Mouse (Mus musculus) liver, embryonic 12.5 days (tissue): ENCODE data around the gene B4galnt1. TPM values are rescaled to one million over a fixed set of nuclear protein-coding genes. Genes with fewer than 3 reads are reported as not detected.
A peak's percentile ranks its signal among the peaks of the same experiment; 100 is the strongest.

Source experiments
- ATAC-seq: fragments of 200-750 bp; cut with Nextera tagmentation; 2 replicates; pipeline ENCODE4 v1.8.0; 2017; ENCODE audit warnings: moderate number of reproducible peaks, mild to moderate bottlenecking, moderate library complexity
- H3K27ac ChIP-seq: fragments of 300-500 bp; sonication (generic); 2 replicates; pipeline ENCODE4 v1.5.1; 2016; ENCODE audit warnings: mild to moderate bottlenecking
- H3K27me3 ChIP-seq: fragments of 300-500 bp; sonication (generic); replicated peaks from 2 replicates; pipeline ENCODE4 v1.6.1; 2016; ENCODE audit warnings: mild to moderate bottlenecking, moderate library complexity
- H3K36me3 ChIP-seq: fragments of 300-500 bp; sonication (generic); 2 replicates; pipeline ENCODE4 v1.6.1; 2016; ENCODE audit warnings: mild to moderate bottlenecking, moderate library complexity
- H3K4me1 ChIP-seq: fragments of 300-500 bp; sonication (generic); 2 replicates; pipeline ENCODE4 v1.6.1; 2016
- H3K4me2 ChIP-seq: fragments of 300-500 bp; sonication (generic); 2 replicates; pipeline ENCODE4 v1.6.1; 2016; ENCODE audit warnings: mild to moderate bottlenecking, moderate library complexity
- H3K4me3 ChIP-seq: fragments of 300-500 bp; sonication (generic); 2 replicates; pipeline ENCODE4 v1.5.1; 2016; ENCODE audit warnings: mild to moderate bottlenecking, moderate library complexity
- H3K9ac ChIP-seq: fragments of 300-500 bp; sonication (generic); 2 replicates; pipeline ENCODE4 v1.6.1; 2016; ENCODE audit warnings: mild to moderate bottlenecking, moderate library complexity
- H3K9me3 ChIP-seq: fragments of 300-500 bp; sonication (generic); replicated peaks from 2 replicates; pipeline ENCODE4 v1.6.1; 2016; ENCODE audit warnings: mild to moderate bottlenecking, moderate library complexity
- WGBS: fragments of 180-500 bp; shearing (Covaris S2); methylation state at CpG from one replicate; pipeline ENCODE4 v1.1.7; 2016; ENCODE audit not compliant: insufficient replicate concordance; 5-methylcytosine and 5-hydroxymethylcytosine counted together
- polyA plus RNA-seq: library from polyadenylated mRNA; unstranded; fragments of >200 nt; fragmentation: Nextera tagmentation; extraction: Ambion mirVana; gene quantifications from 2 replicates; pipeline ENCODE4 v1.2.1, GENCODE M21; 2016

Gene B4galnt1
- polyA plus RNA-seq, 1 experiment from 2014 or later = 12.6 TPM

DNA sequence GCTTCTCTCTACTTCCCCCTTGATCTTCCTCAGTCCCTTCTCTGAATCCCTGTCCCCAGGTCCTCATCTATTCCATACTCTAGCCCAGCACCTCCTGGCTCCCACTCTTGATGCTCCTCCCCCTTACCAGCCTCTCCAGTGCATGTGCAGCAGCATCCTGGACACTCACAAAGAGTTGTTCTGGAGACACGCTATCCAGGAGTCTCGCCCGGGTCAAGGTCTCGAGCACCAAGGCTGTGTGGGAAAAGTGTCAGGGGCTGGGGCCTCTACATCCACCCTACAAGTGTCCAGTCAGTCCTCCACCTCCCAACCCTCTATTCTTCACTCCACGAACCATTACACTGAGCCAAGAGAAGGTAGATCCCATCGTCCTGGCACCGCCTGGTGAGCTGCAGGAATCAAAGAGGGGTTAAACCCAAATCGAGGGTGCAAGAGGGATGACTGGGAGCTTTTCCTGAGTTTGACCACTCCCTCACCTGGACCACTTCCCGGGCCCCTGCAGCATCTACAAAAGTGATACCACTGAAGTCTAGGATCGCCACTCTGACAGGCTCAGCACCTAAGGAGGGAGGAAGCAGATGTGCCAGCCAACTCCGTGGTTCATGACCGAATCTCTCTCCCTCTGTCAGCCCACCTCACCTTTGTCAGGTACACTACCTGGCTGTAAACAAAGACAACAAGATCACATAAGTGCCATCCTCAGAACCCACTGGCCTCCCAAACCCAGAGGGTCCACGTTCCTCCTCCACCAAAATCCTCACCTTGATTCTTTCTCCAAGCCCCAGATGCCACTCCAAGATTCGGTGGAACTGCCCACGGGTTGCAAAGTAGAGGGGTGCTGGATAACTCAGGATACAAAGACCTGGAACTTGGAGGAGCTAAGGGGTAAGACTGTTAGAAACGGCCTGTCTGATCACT lies 8.4 kb downstream of the B4galnt1 start:
- WGBS = 67% methylated on average over 16 of the region's 16 CpGs
- Histone ChIP-seq H3K27me3 (peaks cover 77% of the 10 kb centered on the region), H3K36me3 (no peaks in the 10 kb centered on the region; the same call in 1 of the 2 replicates), H3K4me1 (peaks cover 42% of the 10 kb centered on the region), H3K4me2 (no peak overlapping the region), H3K27ac (no peak overlapping the region), H3K9me3 (no peaks in the 10 kb centered on the region), H3K9ac (no peak overlapping the region), H3K4me3 (no peak overlapping the region)
- ATAC-seq = no peak

DNA sequence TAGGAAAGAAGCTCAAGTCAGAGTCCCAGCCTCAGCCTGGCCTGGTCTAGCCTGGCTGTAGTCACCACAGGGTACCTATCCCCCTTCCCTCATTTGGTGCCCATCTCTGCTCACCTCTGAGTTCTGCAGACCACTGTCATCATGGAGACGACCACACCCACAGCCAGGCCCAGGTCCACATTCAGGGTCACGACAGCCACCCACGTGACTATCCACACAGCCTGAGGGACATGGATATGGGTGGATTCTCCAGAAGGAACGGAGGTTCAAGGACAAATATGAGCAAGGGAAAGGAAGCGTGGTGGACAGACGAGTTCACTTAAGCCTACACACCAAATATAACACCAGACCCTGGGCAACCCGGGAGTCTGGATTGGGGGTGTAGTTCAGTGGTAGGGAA lies 9.1 kb downstream of the B4galnt1 start:
- Histone ChIP-seq H3K27ac (no peak overlapping the region), H3K9me3 (no peaks in the 10 kb centered on the region)
- 71% methylated on average over 7 of the region's 7 CpGs for WGBS

DNA sequence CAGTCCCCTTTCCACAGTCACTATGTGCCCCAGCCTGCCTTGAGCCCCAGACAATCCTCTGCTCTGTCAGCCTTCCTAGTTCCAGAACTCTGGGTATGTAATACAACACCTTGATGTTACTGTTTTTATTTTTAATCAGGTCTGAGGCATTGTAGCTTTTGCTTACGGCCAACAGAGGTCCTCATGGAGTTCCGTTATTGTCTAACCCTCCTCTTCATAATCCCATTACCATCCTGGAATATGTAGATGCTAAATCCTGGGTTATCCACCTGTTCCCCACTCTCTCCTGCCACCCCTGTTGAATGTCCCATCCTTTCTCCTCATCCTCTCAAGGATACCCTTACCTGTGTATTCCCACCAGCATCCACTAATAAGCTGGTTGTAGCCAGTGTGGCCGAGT lies 11.2 kb downstream of the B4galnt1 start:
- no peak overlapping the region for H3K27ac ChIP-seq
- no peak overlapping the region for H3K4me3 ChIP-seq
- H3K4me1 ChIP-seq = peaks cover 46% of the 10 kb centered on the region
- no peak for ATAC-seq
- H3K36me3 ChIP-seq = no peaks in the 10 kb centered on the region; the same call in 1 of the 2 replicates
- H3K4me2 ChIP-seq = peak overlapping the region; percentile 72; the same call in 1 of the 2 replicates
- no peak overlapping the region for H3K9ac ChIP-seq
- H3K27me3 ChIP-seq = peaks cover 79% of the 10 kb centered on the region
- H3K9me3 ChIP-seq = no peaks in the 10 kb centered on the region
- 35% methylated on average over 3 of the region's 3 CpGs for WGBS

More for the DNA sequence above, 9.1 kb downstream of the B4galnt1 start:
- Histone ChIP-seq H3K4me2 (no peak overlapping the region), H3K27me3 (peaks cover 77% of the 10 kb centered on the region), H3K4me3 (no peak overlapping the region), H3K36me3 (no peaks in the 10 kb centered on the region; the same call in 1 of the 2 replicates), H3K4me1 (peaks cover 47% of the 10 kb centered on the region), H3K9ac (no peak overlapping the region)
- no peak for ATAC-seq

DNA sequence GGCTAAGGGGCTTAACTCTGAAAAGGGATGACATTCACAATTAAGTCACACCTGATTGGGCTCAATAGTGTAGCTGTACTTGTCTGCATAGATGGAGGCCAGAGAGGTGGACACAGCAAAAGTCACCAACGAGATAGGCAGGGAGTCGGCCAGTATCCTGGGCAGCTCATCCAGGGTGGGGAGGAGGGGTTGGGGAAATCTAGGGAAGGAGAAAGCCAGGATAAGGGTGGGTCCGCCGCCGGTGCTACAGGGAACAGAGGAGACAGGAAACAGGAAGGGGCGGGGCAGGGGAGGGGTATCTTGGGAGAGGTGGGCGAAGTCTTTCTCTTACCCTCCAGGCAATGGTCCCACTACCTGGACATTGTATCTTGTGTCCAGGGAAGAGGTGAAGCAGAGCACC lies 11.7 kb downstream of the B4galnt1 start:
- peak overlapping the region; percentile 47; the same call in 1 of the 2 replicates for H3K4me3 ChIP-seq
- ATAC-seq = no peak
- WGBS = 9% methylated on average over 7 of the region's 7 CpGs
- H3K4me1 ChIP-seq = peaks cover 45% of the 10 kb centered on the region
- H3K27me3 ChIP-seq = peaks cover 79% of the 10 kb centered on the region
- peak overlapping the region; percentile 72 for H3K4me2 ChIP-seq
- H3K9ac ChIP-seq = no peak overlapping the region; the same call in 1 of the 2 replicates
- H3K36me3 ChIP-seq = no peaks in the 10 kb centered on the region; the same call in 1 of the 2 replicates
- no peaks in the 10 kb centered on the region for H3K9me3 ChIP-seq
- no peak overlapping the region for H3K27ac ChIP-seq

DNA sequence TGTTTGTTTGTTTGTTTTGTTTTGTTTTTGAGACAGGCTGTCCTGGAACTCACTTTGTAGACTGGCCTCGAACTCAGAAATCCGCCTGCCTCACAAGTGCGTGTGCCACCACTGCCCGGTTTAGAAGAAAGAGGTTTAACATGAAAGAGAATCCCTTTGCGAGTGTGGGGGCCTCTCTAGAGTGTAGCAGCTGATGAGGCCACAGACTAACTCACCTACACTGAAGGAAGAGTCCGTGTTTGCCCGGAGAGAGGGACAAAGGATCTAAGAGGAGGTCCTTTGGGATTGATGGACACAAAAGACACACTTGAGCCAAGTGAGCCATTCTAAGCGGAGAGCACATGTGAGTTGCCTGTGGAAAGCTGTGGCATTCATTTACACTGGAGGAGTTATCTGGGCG lies 12.2 kb downstream of the B4galnt1 start:
- Histone ChIP-seq H3K27ac (no peak overlapping the region), H3K9ac (no peak overlapping the region; the same call in 1 of the 2 replicates), H3K36me3 (no peaks in the 10 kb centered on the region), H3K4me2 (peak overlapping the region; percentile 72), H3K27me3 (peaks cover 80% of the 10 kb centered on the region), H3K4me3 (peak overlapping the region; percentile 47), H3K9me3 (no peaks in the 10 kb centered on the region), H3K4me1 (peaks cover 45% of the 10 kb centered on the region)
- no peak for ATAC-seq
- 25% methylated on average over 9 of the region's 9 CpGs for WGBS

DNA sequence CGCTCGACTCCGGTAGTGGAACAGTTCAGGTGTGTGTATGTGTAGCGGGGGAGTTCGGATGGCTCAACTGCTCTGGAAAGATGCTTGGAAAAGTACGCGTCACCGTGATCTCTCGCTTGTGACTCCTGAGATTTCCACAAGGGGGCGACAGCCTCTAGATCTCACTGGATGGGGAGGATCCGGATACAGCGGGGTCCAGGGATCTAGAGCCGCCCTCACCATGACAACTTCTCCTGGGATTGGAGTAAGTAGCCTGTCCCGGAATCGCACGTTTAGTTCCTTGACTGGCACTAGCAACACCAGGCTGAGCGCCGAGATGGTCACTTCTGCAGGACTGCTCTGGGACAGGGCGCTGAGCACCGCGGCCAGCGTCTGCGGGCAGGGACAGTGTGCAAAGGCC lies 12.7 kb downstream of the B4galnt1 start:
- peaks cover 85% of the 10 kb centered on the region for H3K27me3 ChIP-seq
- ATAC-seq = peak; percentile 46
- H3K9me3 ChIP-seq = no peaks in the 10 kb centered on the region
- peak overlapping the region; percentile 47 for H3K4me3 ChIP-seq
- under 1% methylated on average over 23 of the region's 23 CpGs for WGBS
- peak overlapping the region; percentile 45 for H3K9ac ChIP-seq
- H3K27ac ChIP-seq = no peak overlapping the region
- H3K36me3 ChIP-seq = 0 out of 2 replicates have a peak, but pooled peaks cover 2% of the 10 kb centered on the region
- peak overlapping the region; percentile 72 for H3K4me2 ChIP-seq
- H3K4me1 ChIP-seq = peaks cover 45% of the 10 kb centered on the region

DNA sequence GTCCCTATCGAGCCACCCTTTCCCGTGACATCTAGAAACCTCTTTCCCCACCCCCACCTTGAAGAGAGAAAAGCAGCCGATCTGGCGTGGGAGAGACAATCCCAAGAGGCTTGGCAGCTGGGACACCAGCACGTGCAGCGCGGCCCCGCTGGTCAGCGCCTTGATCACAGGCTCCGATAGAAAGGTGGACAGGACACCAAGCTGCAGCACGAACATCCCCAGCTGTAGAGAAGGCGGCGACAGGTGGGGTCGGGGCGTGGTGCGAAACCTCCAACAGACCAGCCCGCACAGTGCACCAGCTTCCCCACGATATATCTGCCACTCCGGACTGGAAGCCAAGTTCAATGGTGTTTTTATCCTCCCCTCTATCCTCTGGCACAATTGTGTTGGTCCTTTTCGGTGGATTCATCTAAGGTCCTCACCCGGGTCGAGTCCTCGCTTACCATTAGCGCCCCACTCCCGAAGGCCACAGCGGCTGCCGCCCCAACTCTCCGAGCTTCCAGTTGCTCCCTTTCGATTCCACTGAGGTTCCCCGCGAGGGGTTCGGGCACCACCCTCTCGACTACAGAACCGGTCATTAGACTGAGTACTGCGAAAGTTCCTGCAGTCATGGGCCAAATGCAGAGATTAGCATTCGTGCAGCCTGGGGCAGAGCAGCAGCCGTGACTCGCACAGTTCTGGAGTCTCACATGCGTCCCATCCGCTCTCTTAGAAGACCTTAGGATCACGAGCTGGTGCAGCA lies 13.4 kb downstream of the B4galnt1 start:
- 4% methylated on average over 41 of the region's 41 CpGs for WGBS
- Histone ChIP-seq H3K4me2 (peak overlapping the region; percentile 72), H3K36me3 (0 out of 2 replicates have a peak, but pooled peaks cover 4% of the 10 kb centered on the region), H3K4me1 (peaks cover 47% of the 10 kb centered on the region), H3K9ac (peak overlapping the region; percentile 45), H3K9me3 (no peaks in the 10 kb centered on the region), H3K27ac (no peak overlapping the region), H3K4me3 (peak overlapping the region; percentile 47), H3K27me3 (peaks cover 86% of the 10 kb centered on the region)
- no peak; the same call in 1 of the 2 replicates for ATAC-seq

DNA sequence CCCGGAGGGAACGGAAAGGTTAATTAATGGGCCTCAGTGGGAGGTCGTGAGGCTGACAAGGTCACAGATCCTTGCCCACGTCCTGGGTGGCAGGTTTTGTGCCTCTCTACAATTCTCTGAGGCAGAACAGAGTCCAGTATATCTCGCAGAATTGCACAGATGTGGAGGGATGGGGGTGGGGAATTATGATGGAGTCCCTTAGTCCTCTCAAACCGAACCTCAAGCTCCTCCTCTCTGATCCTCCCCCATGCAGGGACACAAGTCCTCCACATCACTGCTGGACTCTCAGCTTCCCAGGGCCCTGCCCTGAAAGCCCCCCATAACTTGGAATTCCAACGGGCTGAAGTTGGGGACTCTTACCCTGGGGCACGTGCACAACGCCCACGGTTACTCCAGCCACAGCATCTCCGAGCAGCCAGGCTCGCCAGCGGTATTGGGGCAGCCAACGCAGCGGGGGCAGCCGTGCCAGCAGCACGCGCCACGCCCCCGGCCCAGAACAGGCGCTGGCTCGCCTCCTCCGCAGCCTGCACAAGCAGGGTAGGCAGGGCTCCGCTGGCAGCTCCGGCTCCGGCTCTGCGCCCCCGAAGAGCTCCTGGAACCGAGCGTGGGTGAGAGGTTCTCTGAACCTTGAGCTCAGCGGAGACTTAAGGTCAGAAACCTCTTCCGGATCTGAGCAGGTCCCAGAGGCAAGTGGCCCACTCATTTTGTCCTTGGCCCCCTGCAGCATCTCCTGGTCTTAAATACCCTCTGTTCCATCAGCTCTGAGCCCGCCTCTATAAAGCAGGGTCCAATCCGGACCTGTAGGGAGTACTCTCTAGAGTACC lies 15.1 kb downstream of the B4galnt1 start, which contains the start of gene Slc26a10:
TSS of gene Slc26a10 (minus strand) at position 775 of the 824 bp plus-strand sequence.
- Histone ChIP-seq H3K4me2 (peak within 1 kb of the TSS; percentile 56), H3K27ac (no peak within 1 kb of the TSS), H3K4me1 (peaks cover 57% of the 10 kb centered on the region), H3K36me3 (peaks cover 4% of the 10 kb centered on the region; the same call in 1 of the 2 replicates), H3K4me3 (peak within 1 kb of the TSS; percentile 31), H3K9me3 (no peaks in the 10 kb centered on the region), H3K9ac (0 out of 2 replicates have a peak within 1 kb of the TSS, but pooled peaks have one; percentile 1), H3K27me3 (peaks cover 86% of the 10 kb centered on the region)
- no peak for ATAC-seq
- WGBS = 5% methylated on average over 34 of the region's 34 CpGs

DNA sequence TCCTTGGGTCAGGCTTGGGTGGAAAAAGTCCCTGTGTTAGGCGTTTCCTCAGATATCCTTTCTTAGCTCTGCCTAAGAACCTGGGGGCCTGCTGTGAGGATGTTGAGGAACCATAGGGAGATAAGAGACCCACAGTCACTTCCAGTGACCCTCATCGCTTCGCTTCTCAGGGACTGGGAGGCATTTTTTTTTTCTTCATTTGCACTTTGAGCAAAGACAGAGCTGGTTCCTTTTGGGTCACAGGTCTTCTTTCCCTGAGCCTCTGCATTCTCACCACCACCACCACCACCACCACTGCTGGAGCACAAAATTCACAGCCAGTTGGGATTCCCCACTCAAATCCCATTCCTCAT lies 15.6 kb downstream of the B4galnt1 start:
- Histone ChIP-seq H3K36me3 (peaks cover 9% of the 10 kb centered on the region; the same call in 1 of the 2 replicates), H3K27me3 (peaks cover 85% of the 10 kb centered on the region), H3K4me1 (peaks cover 57% of the 10 kb centered on the region), H3K4me2 (peak overlapping the region; percentile 56), H3K9me3 (no peaks in the 10 kb centered on the region), H3K27ac (no peak overlapping the region), H3K9ac (no peak overlapping the region), H3K4me3 (no peak overlapping the region)
- ATAC-seq = no peak
- 6% methylated on average over 3 of the region's 3 CpGs for WGBS

DNA sequence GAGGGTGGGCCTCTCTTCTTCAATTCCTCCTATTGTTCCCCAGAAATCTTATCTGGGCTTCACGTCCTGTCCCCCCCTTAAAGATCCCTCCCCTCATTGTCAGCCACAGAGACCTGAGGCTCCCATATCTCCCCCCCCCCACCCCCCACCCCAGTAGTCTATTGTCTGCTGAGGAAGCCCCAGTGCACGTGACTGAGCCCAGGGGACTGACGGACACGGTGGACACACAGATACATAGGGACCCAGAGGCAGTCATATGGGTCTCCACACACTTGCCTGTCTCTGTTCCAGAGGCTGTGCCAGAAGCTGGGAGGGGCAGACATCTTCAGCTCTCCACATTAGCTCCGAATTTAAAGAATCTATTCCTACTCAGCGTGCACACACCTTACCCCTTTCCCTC lies 16.5 kb downstream of the B4galnt1 start:
- Histone ChIP-seq H3K9ac (no peak overlapping the region), H3K27ac (no peak overlapping the region), H3K4me1 (peaks cover 55% of the 10 kb centered on the region), H3K27me3 (peaks cover 77% of the 10 kb centered on the region), H3K36me3 (peaks cover 11% of the 10 kb centered on the region), H3K9me3 (no peaks in the 10 kb centered on the region), H3K4me2 (no peak overlapping the region), H3K4me3 (no peak overlapping the region)
- no peak for ATAC-seq
- 41% methylated on average over 6 of the region's 6 CpGs for WGBS

DNA sequence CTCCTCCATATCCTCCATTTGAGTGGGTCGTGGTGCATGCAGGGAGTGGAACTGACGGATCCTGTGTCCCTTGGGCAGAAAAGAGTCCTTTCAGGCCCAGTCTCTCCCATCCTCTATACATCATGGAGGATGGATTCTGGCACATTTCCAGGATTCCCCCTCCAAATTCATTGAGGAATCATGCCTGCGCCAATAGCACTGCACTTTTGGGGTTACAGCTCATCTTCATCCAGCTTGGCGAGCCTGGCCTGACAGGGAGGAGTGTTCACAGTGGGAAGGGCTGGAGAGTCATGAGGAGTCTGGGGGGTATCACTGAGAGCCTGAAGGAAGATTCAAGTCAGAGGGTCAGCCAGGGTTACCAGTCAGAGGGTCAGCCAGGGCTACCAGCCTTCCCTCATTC lies 17.6 kb downstream of the B4galnt1 start:
- H3K9me3 ChIP-seq = no peaks in the 10 kb centered on the region; the same call in 1 of the 2 replicates
- no peak overlapping the region for H3K27ac ChIP-seq
- no peak overlapping the region for H3K9ac ChIP-seq
- H3K4me2 ChIP-seq = peak overlapping the region; percentile 6
- WGBS = 67% methylated on average over 4 of the region's 4 CpGs
- ATAC-seq = no peak
- peaks cover 71% of the 10 kb centered on the region for H3K27me3 ChIP-seq
- H3K4me3 ChIP-seq = peak overlapping the region; percentile 1; the same call in 1 of the 2 replicates
- H3K4me1 ChIP-seq = peaks cover 50% of the 10 kb centered on the region
- H3K36me3 ChIP-seq = peaks cover 18% of the 10 kb centered on the region
